Mouse (Mus musculus) liver, postnatal 0 days (tissue): ENCODE measurements around the gene Trim63. TPM values are rescaled to one million over a fixed set of nuclear protein-coding genes. Genes with fewer than 3 reads are reported as not detected.

Experiments
- ATAC-seq: fragments of 200-750 bp; cut with Nextera tagmentation; 2 replicates; pipeline ENCODE4 v1.8.0; 2017; ENCODE audit warnings: mild to moderate bottlenecking, moderate library complexity
- DNase-seq: peaks from one replicate; pipeline ENCODE4 v3.0.0-alpha.2; 2016
- H3K27ac ChIP-seq: fragments of 300-500 bp; sonication (generic); 2 replicates; pipeline ENCODE4 v1.5.1; 2014; ENCODE audit warnings: antibody characterized with exemption, moderate library complexity, mild to moderate bottlenecking, low read depth
- H3K27me3 ChIP-seq: fragments of 300-500 bp; sonication (generic); 2 replicates; pipeline ENCODE4 v1.6.1; 2014; ENCODE audit warnings: low read length, control low read depth, mixed read lengths; ENCODE audit not compliant: insufficient read depth
- H3K36me3 ChIP-seq: fragments of 300-500 bp; sonication (generic); replicated peaks from 2 replicates; pipeline ENCODE4 v1.6.1; 2014; ENCODE audit warnings: mild to moderate bottlenecking, control low read depth, low read length, moderate library complexity, mixed read lengths; ENCODE audit not compliant: insufficient read depth
- H3K4me1 ChIP-seq: fragments of 300-500 bp; sonication (generic); 2 replicates; pipeline ENCODE4 v1.6.1; 2014; ENCODE audit warnings: antibody characterized with exemption, mild to moderate bottlenecking, control low read depth; ENCODE audit not compliant: insufficient read depth
- H3K4me2 ChIP-seq: fragments of 300-500 bp; sonication (generic); 2 replicates; pipeline ENCODE4 v1.6.1; 2014; ENCODE audit warnings: low read depth, mild to moderate bottlenecking, low read length, moderate library complexity, mixed read lengths
- H3K4me3 ChIP-seq: fragments of 300-500 bp; sonication (generic); 2 replicates; pipeline ENCODE4 v1.5.1; 2014; ENCODE audit warnings: low read depth, low read length
- H3K9ac ChIP-seq: fragments of 300-500 bp; sonication (generic); replicated peaks from 2 replicates; pipeline ENCODE4 v1.6.1; 2014; ENCODE audit warnings: mild to moderate bottlenecking, moderate library complexity
- H3K9me3 ChIP-seq: fragments of 300-500 bp; sonication (generic); 2 replicates; pipeline ENCODE4 v1.6.1; 2016; ENCODE audit warnings: mild to moderate bottlenecking, control low read depth, low read length, mixed read lengths
- CTCF ChIP-seq: sonication (generic); IDR thresholded peaks from 2 replicates; pipeline ENCODE4 v1.5.1; 2016; ENCODE audit warnings: antibody characterized with exemption, low read depth
- EP300 ChIP-seq: IDR thresholded peaks from 2 replicates; pipeline ENCODE4 v1.6.1; 2016; ENCODE audit warnings: antibody characterized with exemption, low read depth, mild to moderate bottlenecking
- WGBS: fragments of 180-500 bp; shearing (Covaris S2); extraction: QIAGEN DNeasy Blood & Tissue Kit; methylation state at CpG from one replicate; pipeline ENCODE4 v1.1.7; 2014; ENCODE audit not compliant: insufficient replicate concordance; 5-methylcytosine and 5-hydroxymethylcytosine counted together
- polyA plus RNA-seq: library from polyadenylated mRNA; unstranded; fragments of >200 nt; fragmentation: Nextera tagmentation; extraction: Ambion mirVana; gene quantifications from 2 replicates; pipeline ENCODE4 v1.2.1, GENCODE M21; 2015

The Trim63 gene
- polyA plus RNA-seq, 1 experiment from 2014 or later = 0.34 TPM

GRCm38 (mm10) chr4:134362586-134362985 is 47.7 kb downstream of the Trim63 start:
- DNase-seq (peak; percentile 54), ATAC-seq (peak; percentile 29; the same call in 1 of the 2 replicates)
- no peaks in the 10 kb centered on the region for H3K27me3 ChIP-seq
- H3K27ac ChIP-seq = no peak overlapping the region
- no peaks in the 10 kb centered on the region for H3K9me3 ChIP-seq
- H3K9ac ChIP-seq = no peak overlapping the region
- no peak overlapping the region for H3K4me3 ChIP-seq
- peaks cover 9% of the 10 kb centered on the region; the same call in 1 of the 2 replicates for H3K4me1 ChIP-seq
- TF ChIP-seq CTCF (no peak), EP300 (no peak)
- WGBS = 20% methylated on average over 9 of the region's 9 CpGs
- H3K4me2 ChIP-seq = peak overlapping the region; percentile 39
- no peaks in the 10 kb centered on the region for H3K36me3 ChIP-seq

- 18% methylated on average over 5 of the region's 5 CpGs for WGBS
- Histone ChIP-seq H3K27ac (no peak overlapping the region), H3K9me3 (no peaks in the 10 kb centered on the region), H3K4me3 (no peak overlapping the region), H3K27me3 (peaks cover 14% of the 10 kb centered on the region; the same call in 1 of the 2 replicates), H3K4me2 (no peak overlapping the region), H3K9ac (no peak overlapping the region), H3K36me3 (no peaks in the 10 kb centered on the region), H3K4me1 (peaks cover 9% of the 10 kb centered on the region; the same call in 1 of the 2 replicates)
- ATAC-seq = no peak
- TF ChIP-seq CTCF (no peak), EP300 (no peak)
- DNase-seq = no peak
These were observed 50.4 kb downstream of the Trim63 start for GRCm38 (mm10) chr4:134365280-134365679.

- WGBS = 4% methylated on average over 18 of the region's 18 CpGs
- Histone ChIP-seq H3K4me1 (peaks cover 17% of the 10 kb centered on the region), H3K36me3 (no peaks in the 10 kb centered on the region), H3K27ac (no peak overlapping the region), H3K9ac (0 out of 2 replicates have a peak overlapping the region, but pooled peaks have one; percentile 3), H3K27me3 (peaks cover 41% of the 10 kb centered on the region), H3K4me3 (peak overlapping the region; percentile 41), H3K9me3 (no peaks in the 10 kb centered on the region), H3K4me2 (peak overlapping the region; percentile 83)
- DNase-seq (no peak), ATAC-seq (no peak)
- TF ChIP-seq EP300 = no peak
- TF ChIP-seq CTCF = no peak
These were observed 55.8 kb downstream of the Trim63 start for GRCm38 (mm10) chr4:134370649-134371221.

- Histone ChIP-seq H3K4me3 (peak overlapping the region; percentile 41), H3K4me1 (peaks cover 17% of the 10 kb centered on the region), H3K9me3 (no peaks in the 10 kb centered on the region), H3K9ac (0 out of 2 replicates have a peak overlapping the region, but pooled peaks have one; percentile 3), H3K4me2 (peak overlapping the region; percentile 83), H3K36me3 (no peaks in the 10 kb centered on the region), H3K27me3 (peaks cover 41% of the 10 kb centered on the region), H3K27ac (no peak overlapping the region)
- DNase-seq (no peak), ATAC-seq (no peak)
- WGBS = 4% methylated on average over 17 of the region's 17 CpGs
- TF ChIP-seq CTCF = no peak
- no peak for TF ChIP-seq EP300
These were observed 56.5 kb downstream of the Trim63 start for GRCm38 (mm10) chr4:134371316-134371855.

- peak; percentile 69 for DNase-seq
- H3K9ac ChIP-seq = no peak overlapping the region; the same call in 1 of the 2 replicates
These were observed 57.4 kb downstream of the Trim63 start for GRCm38 (mm10) chr4:134372294-134372747.

GRCm38 (mm10) chr4:134373295-134373694 is 58.4 kb downstream of the Trim63 start:
- H3K4me1 ChIP-seq = peaks cover 17% of the 10 kb centered on the region
- no peaks in the 10 kb centered on the region for H3K36me3 ChIP-seq
- no peak overlapping the region for H3K4me3 ChIP-seq
- DNase-seq (no peak), ATAC-seq (no peak)
- 78% methylated on average over 8 of the region's 8 CpGs for WGBS
- peaks cover 41% of the 10 kb centered on the region for H3K27me3 ChIP-seq
- H3K4me2 ChIP-seq = no peak overlapping the region
- H3K27ac ChIP-seq = no peak overlapping the region
- no peaks in the 10 kb centered on the region for H3K9me3 ChIP-seq
- H3K9ac ChIP-seq = no peak overlapping the region
- TF ChIP-seq EP300 (no peak), CTCF (no peak)

More at GRCm38 (mm10) chr4:134372294-134372747, 57.4 kb downstream of the Trim63 start:
- under 1% methylated on average over 16 of the region's 16 CpGs for WGBS
- Histone ChIP-seq H3K4me1 (peaks cover 17% of the 10 kb centered on the region), H3K4me3 (peak overlapping the region; percentile 41), H3K4me2 (peak overlapping the region; percentile 83), H3K36me3 (no peaks in the 10 kb centered on the region), H3K27ac (no peak overlapping the region), H3K9me3 (no peaks in the 10 kb centered on the region), H3K27me3 (peaks cover 41% of the 10 kb centered on the region)
- ATAC-seq = peak; percentile 81
- no peak for TF ChIP-seq EP300
- TF ChIP-seq CTCF = no peak
